Mouse (Mus musculus) hindbrain, embryonic 14.5 days (tissue): ENCODE measurements around the gene Gm20888. TPM values are rescaled to one million over a fixed set of nuclear protein-coding genes. Genes with fewer than 3 reads are reported as not detected.
"Not testable (repeated sequence)": the region's sequence is repeated elsewhere in the genome, so short reads cannot be mapped to it uniquely, and the experiment has no call there.

Experiments used
- ATAC-seq: fragments of 200-750 bp; cut with Nextera tagmentation; 2 replicates; pipeline ENCODE4 v1.8.0; 2017; ENCODE audit warnings: moderate number of reproducible peaks, mild to moderate bottlenecking, moderate TSS enrichment, moderate library complexity; ENCODE audit not compliant: low FRiP score
- DNase-seq: peaks from one replicate; pipeline ENCODE4 v3.0.0-alpha.2; 2015; ENCODE audit warnings: low spot score
- H3K27ac ChIP-seq: fragments of 300-500 bp; sonication (generic); 2 replicates; pipeline ENCODE4 v1.5.1; 2014; ENCODE audit warnings: mild to moderate bottlenecking, moderate library complexity
- H3K27me3 ChIP-seq: fragments of 300-500 bp; sonication (generic); 2 replicates; pipeline ENCODE4 v1.6.1; 2014; ENCODE audit warnings: mild to moderate bottlenecking, low read length, mixed read lengths; ENCODE audit not compliant: control insufficient read depth, insufficient read depth
- H3K36me3 ChIP-seq: fragments of 300-500 bp; sonication (generic); replicated peaks from 2 replicates; pipeline ENCODE4 v1.6.1; 2014; ENCODE audit not compliant: control insufficient read depth, insufficient read depth
- H3K4me1 ChIP-seq: fragments of 300-500 bp; sonication (generic); replicated peaks from 2 replicates; pipeline ENCODE4 v1.6.1; 2014; ENCODE audit warnings: antibody characterized with exemption, low read length, mixed read lengths; ENCODE audit not compliant: control insufficient read depth, insufficient read depth
- H3K4me2 ChIP-seq: fragments of 300-500 bp; sonication (generic); replicated peaks from 2 replicates; pipeline ENCODE4 v1.6.1; 2014; ENCODE audit warnings: mild to moderate bottlenecking, moderate library complexity
- H3K4me3 ChIP-seq: fragments of 300-500 bp; sonication (generic); replicated peaks from 2 replicates; pipeline ENCODE4 v1.5.1; 2014; ENCODE audit warnings: mild to moderate bottlenecking, low read length
- H3K9ac ChIP-seq: fragments of 300-500 bp; sonication (generic); 2 replicates; pipeline ENCODE4 v1.6.1; 2014
- H3K9me3 ChIP-seq: fragments of 300-500 bp; sonication (generic); 2 replicates; pipeline ENCODE4 v1.6.1; 2016; ENCODE audit warnings: low read length; ENCODE audit not compliant: control insufficient read depth
- WGBS: fragments of 180-500 bp; shearing (Covaris S2); extraction: QIAGEN DNeasy Blood & Tissue Kit; methylation state at CpG from one replicate; pipeline ENCODE4 v1.1.7; 2014; 5-methylcytosine and 5-hydroxymethylcytosine counted together
- polyA plus RNA-seq: library from polyadenylated mRNA; unstranded; fragments of >200 nt; fragmentation: Nextera tagmentation; extraction: Ambion mirVana; gene quantifications from 2 replicates; pipeline ENCODE4 v1.2.1, GENCODE M21; 2014

Gene Gm20888
- polyA plus RNA-seq = not detected in 2 replicates

- H3K36me3 ChIP-seq, H3K9ac ChIP-seq, H3K4me1 ChIP-seq, H3K9me3 ChIP-seq, H3K27me3 ChIP-seq, H3K4me3 ChIP-seq, H3K27ac ChIP-seq, DNase-seq, H3K4me2 ChIP-seq, ATAC-seq: not testable (repeated sequence)
- no CpG with 5 or more reads among the region's 6 CpGs for WGBS
Measured at GRCm38 (mm10) chrY:70441582-70441981, at the start of gene Gm20888. TSS of gene Gm20888 (plus strand) at chrY:70441882.

Other genes starting within 250 kb of the Gm20888 start
- gene Gm21118, start 168.2 kb upstream of the Gm20888 start, polyA plus RNA-seq = not detected in 2 replicates
- gene Gm29423, start 138.6 kb upstream of the Gm20888 start, polyA plus RNA-seq = not detected in 2 replicates
- gene Gm29644, start 138.5 kb upstream of the Gm20888 start, polyA plus RNA-seq = not detected in 2 replicates